Mouse (Mus musculus) CD4-positive, CD25-positive, alpha-beta regulatory T cell, adult 2 months (primary cell): ENCODE results near the gene Ccdc80.

ENCODE experiments used
- DNase-seq: peaks from one replicate; pipeline ENCODE4 v3.0.0-alpha.2; 2012; ENCODE audit warnings: low read depth, low spot score

The Ccdc80 gene

GRCm38 (mm10) chr16:45093137-45093731 is at the start of gene Ccdc80:
Gene Ccdc80 (plus strand): TSS chr16:45093402.
- DNase-seq, result peak; percentile 15

GRCm38 (mm10) chr16:45044844-45045243 is 48.4 kb upstream of the Ccdc80 start:
- peak; percentile 57 for DNase-seq

GRCm38 (mm10) chr16:45057222-45057621 is 36.0 kb upstream of the Ccdc80 start:
- DNase-seq, result no peak

- no peak for DNase-seq
Observed at GRCm38 (mm10) chr16:45057922-45058321, 35.3 kb upstream of the Ccdc80 start.

GRCm38 (mm10) chr16:45061140-45061539 is 32.1 kb upstream of the Ccdc80 start:
- no peak for DNase-seq

- no peak for DNase-seq
Observed at GRCm38 (mm10) chr16:45070383-45071083, 22.7 kb upstream of the Ccdc80 start.

GRCm38 (mm10) chr16:45071424-45071823 is 21.8 kb upstream of the Ccdc80 start:
- no peak for DNase-seq

- DNase-seq, result no peak
Observed at GRCm38 (mm10) chr16:45077517-45078080, 15.6 kb upstream of the Ccdc80 start.

GRCm38 (mm10) chr16:45079322-45079721 is 13.9 kb upstream of the Ccdc80 start:
- no peak for DNase-seq

GRCm38 (mm10) chr16:45088842-45089241 is 4.4 kb upstream of the Ccdc80 start:
- peak; percentile 15 for DNase-seq

- DNase-seq, result peak; percentile 88
Observed at GRCm38 (mm10) chr16:45090005-45090404, 3.2 kb upstream of the Ccdc80 start.

GRCm38 (mm10) chr16:45094136-45094756 is 1.0 kb downstream of the Ccdc80 start:
- no peak for DNase-seq

GRCm38 (mm10) chr16:45095030-45095429 is 1.8 kb downstream of the Ccdc80 start:
- DNase-seq, result no peak

- DNase-seq, result no peak
Observed at GRCm38 (mm10) chr16:45095561-45096482, 2.6 kb downstream of the Ccdc80 start.

- DNase-seq, result no peak
Observed at GRCm38 (mm10) chr16:45097467-45097866, 4.3 kb downstream of the Ccdc80 start.

- no peak for DNase-seq
Observed at GRCm38 (mm10) chr16:45098186-45098885, 5.1 kb downstream of the Ccdc80 start.

- DNase-seq, result no peak
Observed at GRCm38 (mm10) chr16:45098886-45099210, 5.6 kb downstream of the Ccdc80 start.

- no peak for DNase-seq
Observed at GRCm38 (mm10) chr16:45100892-45101291, 7.7 kb downstream of the Ccdc80 start.

GRCm38 (mm10) chr16:45104993-45105392 is 11.8 kb downstream of the Ccdc80 start:
- DNase-seq, result no peak

GRCm38 (mm10) chr16:45108203-45108878 is 15.1 kb downstream of the Ccdc80 start:
- peak; percentile 33 for DNase-seq
